Mouse (Mus musculus): ENCODE measurements at regions not wholly inside any gene's neighbourhood (a gene's known extent, or its start where the extent isn't known, plus 50 kb on each side); places are given as distances from the start of the nearest gene placed in this dataset.

GRCm38 (mm10) chr12:25157238-25157637 lies 60.3 kb upstream of the Id2 start:
- TF ChIP-seq CTCF (IDR thresholded peaks at IDR 0.05; ENCODE audit: borderline replicate concordance, insufficient read depth, low read depth, low read length) = no peak
- no peak for TF ChIP-seq POLR2A (IDR thresholded peaks at IDR 0.05; ENCODE audit: borderline replicate concordance, insufficient read depth, low read length)
